Mouse (Mus musculus): Measurements from ENCODE around the gene Mylk3. TPM values are rescaled to one million over a fixed set of nuclear protein-coding genes. Genes with fewer than 3 reads are reported as not detected.

The Mylk3 gene
- polyA plus RNA-seq, 1 experiment from 2014 or later = 4.4 TPM

GRCm38 (mm10) chr8:85353287-85353686 lies 32.9 kb downstream of the Mylk3 start:
- Histone ChIP-seq H3K27me3 (no peaks in the 10 kb centered on the region), H3K4me1 (no peaks in the 10 kb centered on the region), H3K4me3 (no peak overlapping the region), H3K4me2 (no peak overlapping the region), H3K9me3 (0 out of 2 replicates have a peak, but pooled peaks cover 4% of the 10 kb centered on the region), H3K27ac (no peak overlapping the region), H3K9ac (no peak overlapping the region), H3K36me3 (no peaks in the 10 kb centered on the region)
- 79% methylated on average over 4 of the region's 4 CpGs for WGBS
- no peak for ATAC-seq (ENCODE audit: insufficient number of reproducible peaks, insufficient read depth, low FRiP score, low TSS enrichment, low read depth)

DNA sequence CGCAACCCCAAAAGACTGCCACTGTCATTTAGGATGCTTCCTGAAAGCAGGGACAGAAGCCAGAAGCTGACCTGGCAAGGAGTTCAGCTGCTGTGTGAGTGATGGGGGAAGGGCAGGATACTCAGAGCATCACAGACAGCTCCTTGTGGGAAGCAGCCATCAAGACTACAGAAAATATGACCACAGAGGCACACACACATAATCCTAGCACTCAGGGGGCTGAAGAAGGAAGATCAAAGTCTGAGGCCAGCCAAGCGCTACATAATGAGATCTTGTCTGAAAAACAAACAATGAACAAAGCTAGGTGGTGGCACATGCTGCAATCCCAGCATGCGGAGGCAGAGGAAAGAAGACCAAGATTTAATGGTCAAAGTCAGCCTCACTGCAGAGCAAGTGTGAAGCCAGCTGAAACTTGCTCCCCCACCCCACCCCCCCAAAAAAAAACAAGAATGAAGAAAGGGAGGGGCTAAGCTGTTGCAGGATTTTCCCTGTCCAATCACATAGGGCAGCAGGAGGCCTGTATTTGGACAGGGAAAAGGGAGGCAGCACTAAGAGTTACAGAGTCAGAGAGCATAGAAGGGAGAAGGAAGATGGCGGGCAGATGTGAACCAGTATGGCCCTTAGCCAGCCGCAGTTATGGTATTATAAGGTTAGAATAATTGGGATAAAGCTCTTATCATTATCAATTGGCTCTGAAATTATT lies 46.1 kb downstream of the Mylk3 start:
- 72% methylated on average over 5 of the region's 5 CpGs for WGBS
- no peak overlapping the region for H3K27ac ChIP-seq

GRCm38 (mm10) chr8:85337681-85338080 lies 48.5 kb downstream of the Mylk3 start:
- 73% methylated on average over 4 of the region's 4 CpGs for whole genome bisulfite sequencing
- no peaks in the 10 kb centered on the region for H3K4me1 ChIP-seq
- no peak overlapping the region for H3K9ac ChIP-seq
- no peak overlapping the region for H3K27ac ChIP-seq
- no peaks in the 10 kb centered on the region for H3K27me3 ChIP-seq
- ATAC-seq (ENCODE audit: insufficient number of reproducible peaks, insufficient read depth, low FRiP score, low TSS enrichment, low read depth) = no peak
- H3K4me2 ChIP-seq = no peak overlapping the region
- H3K9me3 ChIP-seq = no peaks in the 10 kb centered on the region
- no peaks in the 10 kb centered on the region for H3K36me3 ChIP-seq
- H3K4me3 ChIP-seq = no peak overlapping the region

More for the DNA sequence above, 46.1 kb downstream of the Mylk3 start:
- no peaks in the 10 kb centered on the region for H3K9me3 ChIP-seq
- no peak for ATAC-seq (ENCODE audit: insufficient number of reproducible peaks, insufficient read depth, low FRiP score, low TSS enrichment, low read depth)
- H3K4me1 ChIP-seq = no peaks in the 10 kb centered on the region
- no peaks in the 10 kb centered on the region for H3K27me3 ChIP-seq
- no peak overlapping the region for H3K4me3 ChIP-seq
- no peak overlapping the region for H3K4me2 ChIP-seq
- no peak overlapping the region for H3K9ac ChIP-seq
- no peaks in the 10 kb centered on the region for H3K36me3 ChIP-seq

DNA sequence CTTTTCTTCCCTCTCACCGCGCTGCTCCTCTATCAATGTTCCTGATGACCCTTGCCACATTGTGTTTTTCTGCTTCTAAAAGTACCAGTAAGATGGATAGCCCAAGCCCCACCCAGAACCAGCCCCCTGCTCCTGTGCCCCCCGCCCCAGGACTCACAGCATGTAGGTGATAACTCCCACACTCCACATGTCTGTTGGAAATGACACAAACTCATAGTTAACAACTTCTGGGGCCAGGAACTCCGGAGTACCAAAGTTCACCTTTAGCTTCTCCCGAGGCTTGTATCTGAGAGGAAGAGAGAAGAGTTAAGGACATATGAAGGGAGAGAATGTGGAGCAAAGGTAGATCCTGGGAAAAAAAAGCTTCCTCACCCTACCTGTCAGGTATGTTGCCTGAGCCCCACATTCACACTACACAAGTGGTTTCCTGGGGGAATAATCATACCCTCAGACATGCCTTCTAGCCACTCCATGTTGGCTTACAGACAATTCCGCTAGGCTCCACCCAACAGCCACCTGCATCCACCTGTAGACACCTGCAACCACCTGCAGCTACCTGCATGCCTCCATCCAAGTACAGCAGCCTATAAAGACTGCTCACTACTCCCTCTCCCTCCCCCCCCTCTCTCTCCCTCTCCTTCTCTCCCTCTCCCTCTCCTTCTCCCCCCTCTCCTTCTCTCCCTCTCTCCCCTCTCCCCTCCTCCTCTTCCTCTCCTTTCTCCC lies 49.8 kb downstream of the Mylk3 start:
- Histone ChIP-seq H3K4me1 (no peaks in the 10 kb centered on the region), H3K36me3 (no peaks in the 10 kb centered on the region), H3K27ac (no peak overlapping the region), H3K4me2 (no peak overlapping the region), H3K4me3 (no peak overlapping the region), H3K27me3 (no peaks in the 10 kb centered on the region), H3K9ac (no peak overlapping the region), H3K9me3 (no peaks in the 10 kb centered on the region)
- ATAC-seq (ENCODE audit: insufficient number of reproducible peaks, insufficient read depth, low FRiP score, low TSS enrichment, low read depth) = no peak
- WGBS = 82% methylated on average over 6 of the region's 6 CpGs

GRCm38 (mm10) chr8:85335105-85335504 lies 51.0 kb downstream of the Mylk3 start:
- H3K4me2 ChIP-seq = no peak overlapping the region
- ATAC-seq (ENCODE audit: insufficient number of reproducible peaks, insufficient read depth, low FRiP score, low TSS enrichment, low read depth) = no peak

DNA sequence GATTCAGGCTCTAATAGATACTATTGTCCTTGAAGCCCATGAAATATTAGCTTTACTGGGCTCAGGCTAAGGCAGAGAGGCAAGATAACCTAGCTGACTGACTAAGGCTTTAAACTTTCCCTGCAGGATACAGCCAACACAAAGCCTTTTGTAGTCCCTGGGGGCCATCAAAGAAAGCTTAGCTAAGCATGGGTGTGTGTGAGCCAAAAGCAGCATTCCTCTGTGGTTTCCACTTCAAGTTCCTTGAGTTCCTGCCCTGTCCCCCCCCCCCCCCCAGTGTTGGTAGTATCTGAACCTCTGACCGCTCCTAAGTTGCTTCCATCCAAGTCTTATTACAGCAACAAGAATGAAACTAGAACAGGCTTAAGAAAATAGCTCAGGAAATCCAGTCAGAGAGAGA lies 56.6 kb downstream of the Mylk3 start:
- 58% methylated on average over 1 of the region's 1 CpGs for WGBS

More at GRCm38 (mm10) chr8:85335105-85335504, 51.0 kb downstream of the Mylk3 start:
- Histone ChIP-seq H3K27me3 (no peaks in the 10 kb centered on the region), H3K4me1 (no peaks in the 10 kb centered on the region), H3K4me3 (no peak overlapping the region), H3K27ac (no peak overlapping the region), H3K9ac (no peak overlapping the region), H3K9me3 (no peaks in the 10 kb centered on the region), H3K36me3 (no peaks in the 10 kb centered on the region)

GRCm38 (mm10) chr8:85327036-85327435 lies 59.1 kb downstream of the Mylk3 start:
- Histone ChIP-seq H3K4me2 (no peak overlapping the region), H3K9ac (no peak overlapping the region), H3K4me3 (no peak overlapping the region), H3K27ac (no peak overlapping the region), H3K36me3 (no peaks in the 10 kb centered on the region), H3K4me1 (no peaks in the 10 kb centered on the region), H3K9me3 (no peaks in the 10 kb centered on the region), H3K27me3 (no peaks in the 10 kb centered on the region)
- no peak for ATAC-seq (ENCODE audit: insufficient number of reproducible peaks, insufficient read depth, low FRiP score, low TSS enrichment, low read depth)
- WGBS = 77% methylated on average over 9 of the region's 9 CpGs

More for the DNA sequence above, 56.6 kb downstream of the Mylk3 start:
- H3K9me3 ChIP-seq = no peaks in the 10 kb centered on the region
- no peak overlapping the region for H3K4me3 ChIP-seq
- H3K36me3 ChIP-seq = no peaks in the 10 kb centered on the region
- H3K27me3 ChIP-seq = no peaks in the 10 kb centered on the region
- H3K4me1 ChIP-seq = no peaks in the 10 kb centered on the region
- no peak for ATAC-seq (ENCODE audit: insufficient number of reproducible peaks, insufficient read depth, low FRiP score, low TSS enrichment, low read depth)
- no peak overlapping the region for H3K27ac ChIP-seq
- no peak overlapping the region for H3K4me2 ChIP-seq
- H3K9ac ChIP-seq = no peak overlapping the region

GRCm38 (mm10) chr8:85323084-85323483 lies 63.1 kb downstream of the Mylk3 start:
- WGBS = 79% methylated on average over 3 of the region's 3 CpGs
- no peaks in the 10 kb centered on the region for H3K27me3 ChIP-seq
- ATAC-seq (ENCODE audit: insufficient number of reproducible peaks, insufficient read depth, low FRiP score, low TSS enrichment, low read depth) = no peak
- no peak overlapping the region for H3K9ac ChIP-seq
- H3K4me1 ChIP-seq = no peaks in the 10 kb centered on the region
- no peak overlapping the region for H3K4me2 ChIP-seq
- no peaks in the 10 kb centered on the region for H3K9me3 ChIP-seq
- H3K36me3 ChIP-seq = no peaks in the 10 kb centered on the region
- H3K27ac ChIP-seq = no peak overlapping the region
- H3K4me3 ChIP-seq = no peak overlapping the region

GRCm38 (mm10) chr8:85321981-85322380 lies 64.2 kb downstream of the Mylk3 start:
- ATAC-seq (ENCODE audit: insufficient number of reproducible peaks, insufficient read depth, low FRiP score, low TSS enrichment, low read depth) = no peak
- Histone ChIP-seq H3K27me3 (no peaks in the 10 kb centered on the region), H3K4me2 (no peak overlapping the region), H3K9me3 (no peaks in the 10 kb centered on the region), H3K9ac (no peak overlapping the region), H3K27ac (no peak overlapping the region), H3K36me3 (no peaks in the 10 kb centered on the region), H3K4me1 (no peaks in the 10 kb centered on the region), H3K4me3 (no peak overlapping the region)
- WGBS = 72% methylated on average over 15 of the region's 15 CpGs

DNA sequence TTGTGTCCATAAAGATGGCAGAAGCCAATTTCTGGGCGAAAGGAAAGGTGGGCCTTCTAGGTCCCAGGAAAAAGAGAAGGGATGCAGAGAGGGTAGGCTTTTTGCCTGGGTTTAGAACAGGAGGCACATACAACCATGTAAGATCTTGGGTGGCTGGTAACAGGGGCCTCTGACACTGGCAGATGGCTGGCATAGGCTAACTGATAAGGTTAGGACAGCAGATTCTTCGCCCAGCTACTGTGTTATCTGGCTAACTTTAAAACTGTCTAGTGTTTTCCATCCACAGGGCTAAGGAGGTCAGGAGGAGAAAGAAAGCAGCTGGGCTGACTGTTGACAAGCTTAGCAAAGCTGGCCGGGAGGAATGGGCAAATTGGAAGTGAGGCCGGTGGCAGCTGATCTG lies 67.6 kb downstream of the Mylk3 start:
- H3K27ac ChIP-seq = no peak overlapping the region
- 90% methylated on average over 4 of the region's 4 CpGs for WGBS
- no peak for ATAC-seq (ENCODE audit: insufficient number of reproducible peaks, insufficient read depth, low FRiP score, low TSS enrichment, low read depth)
- no peaks in the 10 kb centered on the region for H3K9me3 ChIP-seq
- no peak overlapping the region for H3K4me3 ChIP-seq
- H3K9ac ChIP-seq = no peak overlapping the region
- H3K4me1 ChIP-seq = no peaks in the 10 kb centered on the region
- H3K4me2 ChIP-seq = no peak overlapping the region
- H3K36me3 ChIP-seq = no peaks in the 10 kb centered on the region
- H3K27me3 ChIP-seq = no peaks in the 10 kb centered on the region

DNA sequence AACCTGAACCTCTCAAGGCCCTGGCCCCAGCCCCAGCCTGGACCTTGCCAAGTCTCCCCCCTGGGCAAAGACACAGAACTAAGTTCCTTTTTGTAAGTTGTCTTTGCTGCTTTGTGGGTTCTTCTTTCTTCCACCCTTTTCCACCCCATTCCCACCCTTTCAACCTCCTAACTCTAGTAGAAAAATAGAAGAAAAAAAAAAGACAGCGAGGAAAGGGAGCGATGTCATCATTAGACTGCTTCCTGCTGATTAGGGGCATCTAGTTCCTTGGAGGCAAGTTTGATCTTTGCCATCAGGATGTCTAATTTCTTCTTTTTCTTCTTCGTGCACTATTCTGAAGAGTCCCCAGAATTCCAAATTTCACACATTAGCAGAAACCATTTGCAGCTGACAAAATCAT lies 73.1 kb downstream of the Mylk3 start:
- Histone ChIP-seq H3K27ac (no peak overlapping the region), H3K9ac (no peak overlapping the region), H3K9me3 (no peaks in the 10 kb centered on the region), H3K36me3 (peaks cover 16% of the 10 kb centered on the region), H3K27me3 (no peaks in the 10 kb centered on the region), H3K4me2 (no peak overlapping the region), H3K4me1 (no peaks in the 10 kb centered on the region), H3K4me3 (no peak overlapping the region)
- WGBS = 79% methylated on average over 3 of the region's 3 CpGs
- ATAC-seq (ENCODE audit: insufficient number of reproducible peaks, insufficient read depth, low FRiP score, low TSS enrichment, low read depth) = no peak

DNA sequence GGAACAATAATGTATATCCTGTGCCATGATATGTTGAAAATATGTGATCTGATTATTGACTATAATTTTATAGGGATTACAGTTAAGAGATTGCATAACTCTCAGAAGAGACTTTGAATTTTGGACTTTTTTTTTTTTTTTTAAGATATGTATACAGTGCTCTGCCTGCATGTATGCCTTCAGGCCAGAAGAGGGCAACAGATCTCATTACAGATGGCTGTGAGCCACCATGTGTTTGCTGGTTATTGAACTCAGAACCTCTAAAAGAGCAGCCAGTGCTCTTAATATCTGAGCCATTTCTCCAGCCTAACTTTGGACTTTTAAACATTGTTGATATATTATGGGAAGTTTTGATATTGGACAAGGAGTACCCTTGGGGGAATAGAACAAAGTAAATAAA lies 74.4 kb downstream of the Mylk3 start:
- ATAC-seq (ENCODE audit: insufficient number of reproducible peaks, insufficient read depth, low FRiP score, low TSS enrichment, low read depth) = no peak
- H3K27ac ChIP-seq = no peak overlapping the region

More for the DNA sequence above, 74.4 kb downstream of the Mylk3 start:
- Histone ChIP-seq H3K4me3 (no peak overlapping the region), H3K4me1 (no peaks in the 10 kb centered on the region), H3K36me3 (peaks cover 26% of the 10 kb centered on the region), H3K4me2 (no peak overlapping the region), H3K27me3 (no peaks in the 10 kb centered on the region), H3K9ac (no peak overlapping the region), H3K9me3 (no peaks in the 10 kb centered on the region)

Data from embryonic facial prominence, embryonic 13.5 days (tissue).